Mouse (Mus musculus): ENCODE data around the gene Plxnc1. TPM values are rescaled to one million over a fixed set of nuclear protein-coding genes. Genes with fewer than 3 reads are reported as not detected.

Gene Plxnc1
- polyA plus RNA-seq, 1 experiment from 2014 or later: 11.1 TPM

DNA sequence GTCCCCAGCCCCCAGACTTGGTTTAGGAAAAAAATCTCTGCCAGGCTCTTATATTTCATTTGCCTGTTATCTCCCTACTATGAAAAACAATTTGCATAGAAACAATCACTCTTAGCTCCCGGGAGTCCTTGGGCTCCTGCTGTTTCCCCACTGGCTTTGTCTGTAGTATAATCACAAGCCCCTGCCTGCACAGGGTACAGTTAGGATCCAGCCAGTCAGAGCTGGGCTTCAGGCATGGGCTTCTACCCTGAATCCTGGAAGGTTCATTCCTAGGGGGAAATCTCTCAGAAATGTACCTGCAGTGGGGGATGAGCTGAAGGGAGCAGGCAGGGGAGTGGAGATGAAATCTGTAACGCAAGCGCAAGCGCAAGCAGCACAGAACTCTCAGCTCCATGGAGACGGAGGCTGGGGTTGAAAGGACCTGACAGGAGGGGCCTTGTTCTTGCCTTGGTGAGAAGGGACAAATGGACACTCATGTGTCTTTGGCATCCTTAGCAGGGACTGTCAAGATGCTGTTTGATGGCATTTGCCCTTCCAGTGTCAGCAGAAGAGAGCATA lies 33.7 kb upstream of the Plxnc1 start:
- Histone ChIP-seq H3K9ac (replicated peaks; ENCODE audit: low read depth, low read length) (peak overlapping the region; percentile 28; the same call in 1 of the 2 replicates), H3K27me3 (replicated peaks; ENCODE audit: control insufficient read depth, insufficient read depth, low read length) (no peaks in the 10 kb centered on the region), H3K4me1 (replicated peaks; ENCODE audit: control insufficient read depth, insufficient read depth, low read length) (peaks cover 16% of the 10 kb centered on the region), H3K4me2 (ENCODE audit: low read length) (no peak overlapping the region), H3K9me3 (ENCODE audit: control insufficient read depth, low read length) (no peaks in the 10 kb centered on the region), H3K27ac (ENCODE audit: low read length) (peak overlapping the region; percentile 49), H3K36me3 (ENCODE audit: control insufficient read depth, insufficient read depth) (no peaks in the 10 kb centered on the region), H3K4me3 (replicated peaks; ENCODE audit: low read length) (no peak overlapping the region)
- peak; percentile 76 for ATAC-seq
- 31% methylated on average over 5 of the region's 5 CpGs for WGBS

GRCm38 (mm10) chr10:94976329-94976728 lies 31.7 kb upstream of the Plxnc1 start:
- H3K36me3 ChIP-seq (ENCODE audit: control insufficient read depth, insufficient read depth): no peaks in the 10 kb centered on the region
- H3K9me3 ChIP-seq (ENCODE audit: control insufficient read depth, low read length): no peaks in the 10 kb centered on the region
- H3K4me2 ChIP-seq (ENCODE audit: low read length): no peak overlapping the region
- no peaks in the 10 kb centered on the region for H3K27me3 ChIP-seq (replicated peaks; ENCODE audit: control insufficient read depth, insufficient read depth, low read length)
- H3K27ac ChIP-seq (ENCODE audit: low read length): no peak overlapping the region
- ATAC-seq: no peak
- no peak overlapping the region for H3K9ac ChIP-seq (replicated peaks; ENCODE audit: low read depth, low read length)
- H3K4me1 ChIP-seq (replicated peaks; ENCODE audit: control insufficient read depth, insufficient read depth, low read length): peaks cover 11% of the 10 kb centered on the region
- 57% methylated on average over 5 of the region's 5 CpGs for WGBS
- no peak overlapping the region for H3K4me3 ChIP-seq (replicated peaks; ENCODE audit: low read length)

GRCm38 (mm10) chr10:94975099-94975496 lies 30.5 kb upstream of the Plxnc1 start:
- Histone ChIP-seq H3K4me3 (replicated peaks; ENCODE audit: low read length) (no peak overlapping the region), H3K36me3 (ENCODE audit: control insufficient read depth, insufficient read depth) (no peaks in the 10 kb centered on the region), H3K4me1 (replicated peaks; ENCODE audit: control insufficient read depth, insufficient read depth, low read length) (peaks cover 11% of the 10 kb centered on the region), H3K27ac (ENCODE audit: low read length) (no peak overlapping the region), H3K9ac (replicated peaks; ENCODE audit: low read depth, low read length) (no peak overlapping the region), H3K4me2 (ENCODE audit: low read length) (no peak overlapping the region), H3K9me3 (ENCODE audit: control insufficient read depth, low read length) (no peaks in the 10 kb centered on the region), H3K27me3 (replicated peaks; ENCODE audit: control insufficient read depth, insufficient read depth, low read length) (no peaks in the 10 kb centered on the region)
- no peak for ATAC-seq
- 17% methylated on average over 4 of the region's 4 CpGs for WGBS

GRCm38 (mm10) chr10:94974345-94975098 lies 29.9 kb upstream of the Plxnc1 start:
- ATAC-seq: no peak
- Histone ChIP-seq H3K36me3 (ENCODE audit: control insufficient read depth, insufficient read depth) (no peaks in the 10 kb centered on the region), H3K4me2 (ENCODE audit: low read length) (no peak overlapping the region), H3K27me3 (replicated peaks; ENCODE audit: control insufficient read depth, insufficient read depth, low read length) (no peaks in the 10 kb centered on the region), H3K27ac (ENCODE audit: low read length) (no peak overlapping the region), H3K4me1 (replicated peaks; ENCODE audit: control insufficient read depth, insufficient read depth, low read length) (peaks cover 11% of the 10 kb centered on the region), H3K4me3 (replicated peaks; ENCODE audit: low read length) (no peak overlapping the region), H3K9me3 (ENCODE audit: control insufficient read depth, low read length) (no peaks in the 10 kb centered on the region), H3K9ac (replicated peaks; ENCODE audit: low read depth, low read length) (no peak overlapping the region)
- 33% methylated on average over 9 of the region's 9 CpGs for WGBS

DNA sequence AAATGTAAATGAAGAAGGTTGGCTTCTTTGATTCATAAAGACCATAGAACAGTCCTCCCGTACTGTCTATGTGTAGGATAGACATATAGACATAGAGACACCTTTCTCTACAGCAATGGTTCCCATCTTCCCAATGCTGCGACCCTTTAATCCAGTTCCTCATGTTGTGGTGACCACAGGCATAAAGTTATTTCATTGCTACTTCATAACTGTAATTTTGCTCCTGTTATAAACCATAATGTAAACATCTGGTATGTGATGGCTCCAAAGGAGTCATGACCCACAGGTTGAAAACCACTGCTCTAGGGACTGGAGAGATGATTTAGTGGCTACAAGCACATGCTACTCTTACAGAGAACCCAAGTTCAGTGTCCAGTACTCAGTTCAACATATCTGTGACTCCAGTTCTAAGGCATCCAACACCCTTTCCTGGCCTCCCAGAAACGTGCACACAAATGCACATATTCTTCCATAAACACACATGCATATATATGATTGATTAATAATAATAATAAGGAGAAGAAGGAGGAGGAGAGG lies 27.1 kb upstream of the Plxnc1 start:
- no peak overlapping the region for H3K9ac ChIP-seq (replicated peaks; ENCODE audit: low read depth, low read length)
- no peaks in the 10 kb centered on the region for H3K36me3 ChIP-seq (ENCODE audit: control insufficient read depth, insufficient read depth)
- no peaks in the 10 kb centered on the region for H3K9me3 ChIP-seq (ENCODE audit: control insufficient read depth, low read length)
- H3K4me2 ChIP-seq (ENCODE audit: low read length): no peak overlapping the region
- H3K4me1 ChIP-seq (replicated peaks; ENCODE audit: control insufficient read depth, insufficient read depth, low read length): peaks cover 5% of the 10 kb centered on the region; the same call in 1 of the 2 replicates
- no peak overlapping the region for H3K4me3 ChIP-seq (replicated peaks; ENCODE audit: low read length)
- no peak overlapping the region for H3K27ac ChIP-seq (ENCODE audit: low read length)
- WGBS: 71% methylated on average over 3 of the region's 3 CpGs
- no peak for ATAC-seq
- H3K27me3 ChIP-seq (replicated peaks; ENCODE audit: control insufficient read depth, insufficient read depth, low read length): no peaks in the 10 kb centered on the region

DNA sequence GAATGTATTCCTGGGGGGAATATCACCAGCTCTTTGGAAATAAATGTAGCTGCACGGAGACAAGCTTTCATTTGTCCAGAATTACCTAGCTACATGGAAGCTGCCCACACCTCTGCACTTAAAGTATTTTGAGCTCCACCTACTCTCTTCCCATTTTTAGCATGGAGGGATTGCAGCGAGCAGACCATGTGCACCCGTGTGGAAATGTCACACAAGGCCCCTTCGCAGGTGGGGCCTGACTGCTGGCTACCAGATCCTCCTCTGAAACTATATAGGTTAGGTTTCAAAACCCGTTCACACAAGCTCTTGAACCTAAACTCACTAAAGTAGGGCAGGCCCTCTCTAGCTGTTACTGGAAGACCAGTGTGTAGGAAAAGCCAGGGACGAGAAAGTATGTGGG lies 25.6 kb upstream of the Plxnc1 start:
- Histone ChIP-seq H3K27ac (ENCODE audit: low read length) (no peak overlapping the region), H3K9me3 (ENCODE audit: control insufficient read depth, low read length) (no peaks in the 10 kb centered on the region), H3K4me1 (replicated peaks; ENCODE audit: control insufficient read depth, insufficient read depth, low read length) (peaks cover 3% of the 10 kb centered on the region; the same call in 1 of the 2 replicates), H3K9ac (replicated peaks; ENCODE audit: low read depth, low read length) (no peak overlapping the region), H3K4me3 (replicated peaks; ENCODE audit: low read length) (no peak overlapping the region), H3K36me3 (ENCODE audit: control insufficient read depth, insufficient read depth) (no peaks in the 10 kb centered on the region), H3K27me3 (replicated peaks; ENCODE audit: control insufficient read depth, insufficient read depth, low read length) (no peaks in the 10 kb centered on the region), H3K4me2 (ENCODE audit: low read length) (no peak overlapping the region)
- ATAC-seq: no peak
- WGBS: 83% methylated on average over 6 of the region's 6 CpGs

GRCm38 (mm10) chr10:94967468-94967867 lies 22.8 kb upstream of the Plxnc1 start:
- H3K27me3 ChIP-seq (replicated peaks; ENCODE audit: control insufficient read depth, insufficient read depth, low read length): no peaks in the 10 kb centered on the region
- WGBS: 92% methylated on average over 7 of the region's 7 CpGs
- H3K36me3 ChIP-seq (ENCODE audit: control insufficient read depth, insufficient read depth): no peaks in the 10 kb centered on the region
- no peak for ATAC-seq
- no peak overlapping the region for H3K9ac ChIP-seq (replicated peaks; ENCODE audit: low read depth, low read length)
- H3K27ac ChIP-seq (ENCODE audit: low read length): no peak overlapping the region
- H3K4me3 ChIP-seq (replicated peaks; ENCODE audit: low read length): no peak overlapping the region
- H3K9me3 ChIP-seq (ENCODE audit: control insufficient read depth, low read length): peaks cover 8% of the 10 kb centered on the region; the same call in 1 of the 2 replicates
- no peak overlapping the region for H3K4me2 ChIP-seq (ENCODE audit: low read length)
- no peaks in the 10 kb centered on the region for H3K4me1 ChIP-seq (replicated peaks; ENCODE audit: control insufficient read depth, insufficient read depth, low read length)

- no peaks in the 10 kb centered on the region for H3K4me1 ChIP-seq (replicated peaks; ENCODE audit: control insufficient read depth, insufficient read depth, low read length)
- no peak overlapping the region for H3K9ac ChIP-seq (replicated peaks; ENCODE audit: low read depth, low read length)
- H3K4me2 ChIP-seq (ENCODE audit: low read length): no peak overlapping the region
- H3K4me3 ChIP-seq (replicated peaks; ENCODE audit: low read length): no peak overlapping the region
- H3K36me3 ChIP-seq (ENCODE audit: control insufficient read depth, insufficient read depth): no peaks in the 10 kb centered on the region
- peaks cover 8% of the 10 kb centered on the region; the same call in 1 of the 2 replicates for H3K9me3 ChIP-seq (ENCODE audit: control insufficient read depth, low read length)
- WGBS: 91% methylated on average over 7 of the region's 7 CpGs
- ATAC-seq: no peak
- no peaks in the 10 kb centered on the region for H3K27me3 ChIP-seq (replicated peaks; ENCODE audit: control insufficient read depth, insufficient read depth, low read length)
- H3K27ac ChIP-seq (ENCODE audit: low read length): no peak overlapping the region
Observed at GRCm38 (mm10) chr10:94966789-94967188, 22.2 kb upstream of the Plxnc1 start.

GRCm38 (mm10) chr10:94965093-94965492 lies 20.5 kb upstream of the Plxnc1 start:
- H3K4me1 ChIP-seq (replicated peaks; ENCODE audit: control insufficient read depth, insufficient read depth, low read length): no peaks in the 10 kb centered on the region
- no peaks in the 10 kb centered on the region for H3K27me3 ChIP-seq (replicated peaks; ENCODE audit: control insufficient read depth, insufficient read depth, low read length)
- no peaks in the 10 kb centered on the region for H3K36me3 ChIP-seq (ENCODE audit: control insufficient read depth, insufficient read depth)
- no peak overlapping the region for H3K27ac ChIP-seq (ENCODE audit: low read length)
- WGBS: 88% methylated on average over 3 of the region's 3 CpGs
- H3K9ac ChIP-seq (replicated peaks; ENCODE audit: low read depth, low read length): no peak overlapping the region
- ATAC-seq: no peak
- peaks cover 8% of the 10 kb centered on the region; the same call in 1 of the 2 replicates for H3K9me3 ChIP-seq (ENCODE audit: control insufficient read depth, low read length)
- H3K4me2 ChIP-seq (ENCODE audit: low read length): no peak overlapping the region
- no peak overlapping the region for H3K4me3 ChIP-seq (replicated peaks; ENCODE audit: low read length)

Data from forebrain, embryonic 16.5 days (tissue).